Comparison of ENCODE assay signal across 17 mouse cellular contexts in genomic region chr16:50204944-50205343, GRCm38 (mm10).
"Had no signal": no experiment of that assay in that cellular context is flagged by ENCODE, and none has a peak within 500 bp of the region (broad histone marks: within the 10 kb centered on the region; RNA-seq: fewer than 3 reads in every experiment).

No protein-coding gene starts in this region.

- DNase-seq: kidney, postnatal 14 days; liver, embryonic 13.5 days; liver, postnatal 0 days; lung, postnatal 14 days; midbrain, embryonic 14.5 days; right cerebral cortex, adult 18-20 months; right cerebral cortex, postnatal 25 days; thymus, postnatal 4 days had no signal

- H3K4me3 ChIP-seq: kidney, embryonic 15.5 days; left cerebral cortex, adult 2 months; limb, embryonic 10.5 days; liver, embryonic 13.5 days; lung, embryonic 15.5 days; midbrain, embryonic 10.5 days; myocyte; neural tube, embryonic 15.5 days had no signal

- H3K9me3 ChIP-seq: kidney, embryonic 15.5 days; limb, embryonic 10.5 days; liver, embryonic 13.5 days; lung, embryonic 15.5 days; midbrain, embryonic 10.5 days; neural tube, embryonic 15.5 days had no signal

- H3K27me3 ChIP-seq: kidney, embryonic 15.5 days; liver, embryonic 13.5 days; lung, embryonic 15.5 days; neural tube, embryonic 15.5 days had no signal

- H3K4me2 ChIP-seq: kidney, embryonic 15.5 days; liver, embryonic 13.5 days; lung, embryonic 15.5 days; neural tube, embryonic 15.5 days had no signal

- H3K9ac ChIP-seq: kidney, embryonic 15.5 days; liver, embryonic 13.5 days; liver, postnatal 0 days; lung, embryonic 15.5 days; neural tube, embryonic 15.5 days had no signal

- H3K4me1 ChIP-seq: kidney, embryonic 15.5 days; limb, embryonic 10.5 days; lung, embryonic 15.5 days; midbrain, embryonic 10.5 days had no signal

- ATAC-seq: liver, postnatal 0 days had no signal

- H3K27ac ChIP-seq: kidney, embryonic 15.5 days; left cerebral cortex, adult 2 months; limb, embryonic 10.5 days; liver, embryonic 13.5 days; lung, embryonic 15.5 days; macrophage; midbrain, embryonic 10.5 days; neural tube, embryonic 15.5 days; stomach, postnatal 0 days had no signal
